8 mouse cellular contexts compared by ENCODE assay signal in the genomic region with DNA sequence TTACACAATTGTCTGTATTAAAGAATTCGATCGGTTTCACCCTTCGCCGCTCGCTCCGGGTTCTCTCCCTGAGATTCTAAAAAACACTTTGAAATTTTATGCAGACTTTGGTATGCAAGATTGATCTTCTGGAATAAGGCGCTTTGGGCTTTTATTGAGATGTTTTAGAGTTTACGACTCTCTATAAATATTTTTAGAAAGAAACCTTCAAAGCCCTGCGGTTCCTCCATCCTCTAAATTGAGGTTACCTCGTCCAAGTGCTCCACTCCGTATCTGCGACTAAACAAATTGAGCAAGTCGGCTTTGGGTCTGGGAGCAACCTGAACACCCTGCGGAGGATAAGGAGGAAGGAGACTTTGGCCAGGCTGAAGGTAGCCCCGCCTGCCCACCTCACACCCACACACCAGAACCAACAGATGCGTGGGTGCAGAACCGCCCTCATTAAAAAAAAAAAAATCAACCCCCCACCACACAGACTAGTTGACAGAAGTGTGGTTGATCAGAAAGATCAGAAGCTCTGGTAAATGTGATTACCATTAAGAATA. TPM values are rescaled to one million over a fixed set of nuclear protein-coding genes. Genes with fewer than 3 reads are reported as not detected.
A peak's percentile ranks its signal among the peaks of the same experiment; 100 is the strongest.
DNase-seq lines count a peak whose midpoint lies in the region; ATAC-seq and TF ChIP-seq lines count a peak whose summit lies in the region.

No protein-coding gene starts in this region.

- H3K4me2 ChIP-seq in lung, embryonic 15.5 days: peak overlapping the region; percentile 95
- H3K4me2 ChIP-seq in kidney, embryonic 16.5 days (replicated peaks; ENCODE audit: low read depth, low read length): peak overlapping the region; percentile 92
- H3K4me2 ChIP-seq in midbrain, postnatal 0 days (ENCODE audit: low read depth, low read length, poor library complexity, severe bottlenecking): peak overlapping the region; percentile 100

- no peak for TF ChIP-seq CTCF in embryonic fibroblast, embryonic 13.5 days (IDR thresholded peaks at IDR 0.05; ENCODE audit: borderline replicate concordance, insufficient read depth, low read length)
- TF ChIP-seq CTCF in midbrain, postnatal 0 days (IDR thresholded peaks at IDR 0.05): no peak

- peaks cover 22% of the 10 kb centered on the region for H3K27me3 ChIP-seq in lung, embryonic 15.5 days
- peaks cover 9% of the 10 kb centered on the region; the same call in 1 of the 2 replicates for H3K27me3 ChIP-seq in kidney, embryonic 16.5 days (ENCODE audit: insufficient read depth, low read length)
- H3K27me3 ChIP-seq in midbrain, postnatal 0 days (ENCODE audit: insufficient read depth, low read length): peaks cover 11% of the 10 kb centered on the region

- no peak for TF ChIP-seq POLR2A in embryonic fibroblast, embryonic 13.5 days (IDR thresholded peaks at IDR 0.05; ENCODE audit: low read depth, low read length)

- DNase-seq in lung, postnatal 10 days: no peak
- DNase-seq in midbrain, postnatal 0 days (ENCODE audit: low spot score): no peak
- no peak for DNase-seq in adrenal gland, postnatal 4 days (ENCODE audit: low spot score in 2 of 2)
- no peak for DNase-seq in layer of hippocampus, adult 8-10 months (ENCODE audit: low spot score in 2 of 2)
- DNase-seq in urinary bladder, postnatal 14 days (ENCODE audit: low spot score): no peak

- ATAC-seq in lung, embryonic 15.5 days (ENCODE audit: borderline replicate concordance, extremely low read depth, low FRiP score, low TSS enrichment): no peak
- ATAC-seq in kidney, embryonic 16.5 days (ENCODE audit: low FRiP score, low TSS enrichment): no peak
- ATAC-seq in midbrain, postnatal 0 days (ENCODE audit: low FRiP score): no peak

- H3K27ac ChIP-seq in lung, embryonic 15.5 days: peak overlapping the region; percentile 36; the same call in 1 of the 2 replicates
- 0 out of 2 replicates have a peak overlapping the region, but pooled peaks have one; percentile 12 for H3K27ac ChIP-seq in embryonic fibroblast, embryonic 13.5 days (ENCODE audit: insufficient read depth, low read length)
- H3K27ac ChIP-seq in kidney, embryonic 16.5 days (ENCODE audit: low read length): no peak overlapping the region
- H3K27ac ChIP-seq in midbrain, postnatal 0 days (ENCODE audit: low read depth, low read length): no peak overlapping the region

- H3K4me1 ChIP-seq in lung, embryonic 15.5 days: peaks cover 23% of the 10 kb centered on the region; the same call in 1 of the 2 replicates
- H3K4me1 ChIP-seq in embryonic fibroblast, embryonic 13.5 days (ENCODE audit: control insufficient read depth, insufficient read depth, low read length): peaks cover 6% of the 10 kb centered on the region
- peaks cover 20% of the 10 kb centered on the region for H3K4me1 ChIP-seq in kidney, embryonic 16.5 days (ENCODE audit: insufficient read depth, low read length)
- no peaks in the 10 kb centered on the region for H3K4me1 ChIP-seq in midbrain, postnatal 0 days (ENCODE audit: insufficient read depth, low read length)

- H3K9ac ChIP-seq in lung, embryonic 15.5 days: peak overlapping the region; percentile 56
- peak overlapping the region; percentile 64 for H3K9ac ChIP-seq in kidney, embryonic 16.5 days (replicated peaks; ENCODE audit: low read length)
- H3K9ac ChIP-seq in midbrain, postnatal 0 days (replicated peaks; ENCODE audit: low read length, poor library complexity, severe bottlenecking): peak overlapping the region; percentile 64

- WGBS in lung, embryonic 15.5 days: 2% methylated on average over 17 of the region's 17 CpGs
- under 1% methylated on average over 17 of the region's 17 CpGs for WGBS in kidney, embryonic 16.5 days
- WGBS in midbrain, postnatal 0 days: 2% methylated on average over 17 of the region's 17 CpGs

- peak overlapping the region; percentile 64 for H3K4me3 ChIP-seq in lung, embryonic 15.5 days
- H3K4me3 ChIP-seq in embryonic fibroblast, embryonic 13.5 days (ENCODE audit: insufficient read depth, low read length): peak overlapping the region; percentile 56
- peak overlapping the region; percentile 77 for H3K4me3 ChIP-seq in kidney, embryonic 16.5 days (ENCODE audit: low read length)
- H3K4me3 ChIP-seq in midbrain, postnatal 0 days (ENCODE audit: low read depth, low read length): peak overlapping the region; percentile 77

- no peaks in the 10 kb centered on the region for H3K9me3 ChIP-seq in lung, embryonic 15.5 days
- H3K9me3 ChIP-seq in kidney, embryonic 16.5 days (ENCODE audit: low read length): no peaks in the 10 kb centered on the region
- no peaks in the 10 kb centered on the region for H3K9me3 ChIP-seq in midbrain, postnatal 0 days (ENCODE audit: low read length)

- H3K36me3 ChIP-seq in lung, embryonic 15.5 days: no peaks in the 10 kb centered on the region
- H3K36me3 ChIP-seq in kidney, embryonic 16.5 days (ENCODE audit: insufficient read depth, low read length): no peaks in the 10 kb centered on the region
- no peaks in the 10 kb centered on the region for H3K36me3 ChIP-seq in midbrain, postnatal 0 days (ENCODE audit: insufficient read depth, low read length)

RNA-seq across cellular contexts. Expression of gene Pkp2, which starts 0.7 kb away (rescaled TPM):
- 10.4 and 11.3 TPM in 2 replicates for polyA plus RNA-seq in lung, embryonic 15.5 days (2015; fragmentation: Nextera tagmentation; extraction: Ambion mirVana)
- 14.0 and 25.8 TPM in 2 replicates for polyA plus RNA-seq in embryonic fibroblast, embryonic 13.5 days (2011; ENCODE audit: insufficient read length, low read depth, missing spikeins)
- 12.1 TPM in 2 replicates for polyA plus RNA-seq in kidney, embryonic 16.5 days (2015; fragmentation: Nextera tagmentation; extraction: Ambion mirVana)
- 1.9 and 2.9 TPM in 2 replicates for total RNA-seq in midbrain, postnatal 0 days (2014; rRNA removed)
- 0.94 and 1.2 TPM in 2 replicates for polyA plus RNA-seq in midbrain, postnatal 0 days (2015; fragmentation: Nextera tagmentation; extraction: Ambion mirVana)
- 1 to 10 TPM; 3.6 to 4.1 TPM for total RNA-seq in adrenal gland, postnatal 4 days (2021)
- 10 to 100 TPM; 33.4 to 48.0 (median 40.4) TPM for total RNA-seq in layer of hippocampus, adult 8-10 months (2022)

Comparison
In these comparisons a context has a peak if more than half of its experiments do, and no peak if none do; other contexts are left out.
1. H3K27ac ChIP-seq: peak in lung, embryonic 15.5 days (single experiment) and embryonic fibroblast, embryonic 13.5 days (single experiment); none in kidney, embryonic 16.5 days (single experiment) and midbrain, postnatal 0 days (single experiment).
2. Peak in every context shown above with its lines, with median percentiles within 50 percentile points of each other: H3K4me2 ChIP-seq, H3K4me3 ChIP-seq and H3K9ac ChIP-seq.